Mouse (Mus musculus) macrophage (primary cell): Measurements from ENCODE around the gene Dnali1. TPM values are rescaled to one million over a fixed set of nuclear protein-coding genes. Genes with fewer than 3 reads are reported as not detected.
A peak's percentile ranks its signal among the peaks of the same experiment; 100 is the strongest.

Experiments used
- H3K27ac ChIP-seq: fragments of 350-480 bp; formaldehyde crosslinking; 2 replicates; pipeline ENCODE4 v1.9.0; 2021
- H3K36me3 ChIP-seq: fragments of 350-480 bp; formaldehyde crosslinking; 2 replicates; pipeline ENCODE4 v1.9.0; 2021; ENCODE audit errors: inconsistent target
- H3K4me3 ChIP-seq: fragments of 350-480 bp; formaldehyde crosslinking; 2 replicates; pipeline ENCODE4 v1.9.0; 2021; ENCODE audit errors: inconsistent target
- H3K79me2 ChIP-seq: fragments of 350-480 bp; formaldehyde crosslinking; 2 replicates; pipeline ENCODE4 v1.9.0; 2021; ENCODE audit errors: inconsistent target
- WGBS: methylation state at CpG from one replicate; pipeline ENCODE4 v1.1.7; 2026; ENCODE audit warnings: inconsistent platforms; ENCODE audit not compliant: missing documents; 5-methylcytosine and 5-hydroxymethylcytosine counted together
- polyA plus RNA-seq: library from polyadenylated mRNA; stranded (reverse); fragments of 250-400 nt; gene quantifications from 3 replicates; pipeline ENCODE4 v1.2.4, GENCODE M21; 2018; ENCODE audit warnings: inconsistent platforms

Gene Dnali1
- polyA plus RNA-seq, 1 experiment from 2014 or later: 0.09 TPM

DNA sequence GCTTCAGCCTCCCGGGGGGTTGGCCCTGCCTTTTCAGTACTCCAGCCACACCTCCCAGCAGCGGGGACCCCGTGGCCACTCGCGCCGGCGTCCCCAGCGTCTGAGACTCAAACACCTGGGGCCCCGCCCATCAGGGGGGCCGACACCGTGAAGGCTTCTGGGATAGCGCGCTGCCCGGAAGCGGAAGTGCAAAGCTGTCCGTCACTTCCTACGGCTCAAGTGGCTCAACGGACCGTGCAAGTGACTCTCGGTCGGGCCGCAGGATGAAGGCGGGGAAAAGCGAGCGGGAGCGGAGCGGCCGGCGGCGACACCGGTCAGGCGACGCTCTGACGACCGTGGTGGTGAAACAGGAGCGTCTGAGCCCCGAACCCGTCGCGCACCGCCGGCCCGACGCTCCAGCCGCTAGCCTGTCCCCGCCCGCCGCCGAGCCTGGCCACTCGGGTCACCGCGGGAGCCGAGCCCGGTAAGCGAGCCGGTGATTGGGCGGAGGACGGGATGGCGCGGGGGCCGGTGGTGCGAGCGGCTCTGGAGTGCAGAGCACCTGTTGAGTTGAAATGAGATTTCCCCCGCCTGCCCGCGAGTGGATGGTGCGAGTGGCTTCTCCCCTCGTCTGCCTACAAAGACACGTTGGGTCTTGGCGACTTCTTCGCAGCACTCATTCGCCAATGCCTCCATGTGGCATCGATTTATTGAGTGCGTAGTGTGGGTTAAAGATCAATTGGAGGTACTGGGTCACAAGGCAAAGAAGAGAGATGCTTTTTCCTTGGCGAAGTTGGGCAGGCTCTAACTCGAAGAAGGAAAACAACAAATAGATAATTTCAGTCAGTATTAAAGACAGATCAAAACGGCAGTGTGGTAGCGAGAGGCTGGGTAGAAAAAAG is 1.2 kb upstream of the Dnali1 start, which contains the start of gene Snip1:
Snip1 (plus strand) TSS at position 183 of the 881 bp plus-strand sequence.
- Histone ChIP-seq H3K4me3 (peak within 1 kb of the TSS; percentile 78), H3K27ac (no peak within 1 kb of the TSS; the same call in 1 of the 2 replicates), H3K36me3 (peaks cover 23% of the 10 kb centered on the region), H3K79me2 (peaks cover 50% of the 10 kb centered on the region)
- under 1% methylated on average over 78 of the region's 78 CpGs for WGBS

DNA sequence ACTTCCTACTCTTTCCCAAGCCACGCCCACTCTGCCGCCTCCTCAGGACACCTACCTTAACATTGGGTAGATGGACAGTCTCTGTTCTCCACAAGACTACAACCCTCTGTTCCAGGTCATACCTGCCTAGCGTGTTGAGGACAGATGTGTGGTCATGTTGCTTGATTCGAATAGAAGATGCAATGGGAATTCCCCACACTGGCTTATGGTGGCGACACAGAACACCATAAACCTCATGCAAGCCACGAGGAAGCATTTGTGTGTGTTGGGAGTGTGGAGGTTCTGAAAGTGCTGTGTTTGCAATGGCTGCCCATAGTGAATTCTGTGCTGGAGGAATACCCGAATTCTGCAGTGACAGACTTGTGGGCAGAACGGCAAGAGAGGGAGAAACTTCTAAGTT is 1.7 kb downstream of the Dnali1 start:
- WGBS: 52% methylated on average over 8 of the region's 8 CpGs
- no peak overlapping the region for H3K27ac ChIP-seq
- peaks cover 21% of the 10 kb centered on the region for H3K79me2 ChIP-seq
- no peak overlapping the region for H3K4me3 ChIP-seq
- no peaks in the 10 kb centered on the region for H3K36me3 ChIP-seq

DNA sequence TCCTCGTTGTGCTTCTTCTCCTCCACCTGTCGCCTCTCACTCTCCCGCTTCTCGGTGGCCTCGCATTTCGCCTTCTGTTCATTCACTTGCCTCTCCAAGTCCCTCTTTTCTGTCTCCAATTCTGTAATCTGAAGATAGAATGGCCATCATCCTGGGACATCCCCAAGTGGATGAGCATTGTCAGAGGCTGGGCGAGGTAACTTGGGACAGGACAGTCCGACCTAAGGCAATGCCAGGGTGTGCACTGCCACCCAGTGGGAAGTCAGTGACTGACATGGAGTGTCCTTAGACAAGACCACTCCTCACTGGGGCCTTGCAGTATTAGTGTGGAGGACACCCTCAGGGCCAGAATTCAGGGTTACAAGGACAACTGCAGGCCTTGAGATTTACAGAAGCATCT is 6.5 kb downstream of the Dnali1 start:
- no peak overlapping the region for H3K27ac ChIP-seq
- H3K36me3 ChIP-seq: no peaks in the 10 kb centered on the region
- no peak overlapping the region for H3K4me3 ChIP-seq
- 27% methylated on average over 8 of the region's 8 CpGs for WGBS
- no peaks in the 10 kb centered on the region for H3K79me2 ChIP-seq

DNA sequence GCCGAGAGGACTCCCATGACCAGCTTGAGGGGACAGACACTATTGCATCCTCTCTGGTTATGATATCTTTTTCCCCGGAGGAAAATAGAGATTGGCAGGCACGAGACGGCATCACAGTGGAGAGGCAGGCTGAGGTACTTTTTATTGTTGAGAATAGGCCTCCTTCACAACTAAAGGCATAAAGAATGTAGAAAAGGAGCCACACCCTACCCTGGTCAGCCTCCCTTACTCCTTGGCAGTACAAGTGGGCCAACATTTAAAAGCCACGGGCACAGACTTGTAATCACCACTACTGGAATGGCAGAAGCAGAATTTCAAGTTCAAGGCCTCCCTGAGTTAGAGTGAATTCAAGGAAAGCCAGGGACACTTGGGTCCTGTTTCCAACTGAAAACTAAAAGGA is 7.5 kb downstream of the Dnali1 start:
- WGBS: 92% methylated on average over 5 of the region's 5 CpGs
- H3K27ac ChIP-seq: no peak overlapping the region
- no peaks in the 10 kb centered on the region for H3K79me2 ChIP-seq
- no peak overlapping the region for H3K4me3 ChIP-seq
- peaks cover 9% of the 10 kb centered on the region; the same call in 1 of the 2 replicates for H3K36me3 ChIP-seq

DNA sequence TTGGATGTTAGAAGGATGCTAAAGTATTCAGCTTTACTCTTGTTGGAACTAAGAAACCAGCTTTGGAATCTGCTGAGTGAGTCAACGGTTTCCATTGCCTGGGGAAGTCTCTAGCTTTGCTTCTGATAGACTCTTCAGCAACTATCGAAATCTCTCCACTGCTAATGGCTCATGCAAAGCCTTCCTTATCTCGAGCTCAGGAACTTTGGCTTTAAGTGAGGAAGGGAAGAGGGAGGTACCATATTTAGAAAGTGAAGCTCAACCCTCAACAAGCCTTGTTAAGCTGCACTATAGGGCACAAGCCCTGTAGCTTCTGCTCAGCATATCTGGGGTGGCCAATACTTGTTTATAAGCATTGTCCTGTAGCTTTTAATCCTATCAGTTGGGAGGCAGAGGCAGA is 8.2 kb downstream of the Dnali1 start:
- no peak overlapping the region for H3K27ac ChIP-seq
- peaks cover 15% of the 10 kb centered on the region; the same call in 1 of the 2 replicates for H3K36me3 ChIP-seq
- H3K79me2 ChIP-seq: no peaks in the 10 kb centered on the region
- 75% methylated on average over 3 of the region's 3 CpGs for WGBS
- no peak overlapping the region for H3K4me3 ChIP-seq

DNA sequence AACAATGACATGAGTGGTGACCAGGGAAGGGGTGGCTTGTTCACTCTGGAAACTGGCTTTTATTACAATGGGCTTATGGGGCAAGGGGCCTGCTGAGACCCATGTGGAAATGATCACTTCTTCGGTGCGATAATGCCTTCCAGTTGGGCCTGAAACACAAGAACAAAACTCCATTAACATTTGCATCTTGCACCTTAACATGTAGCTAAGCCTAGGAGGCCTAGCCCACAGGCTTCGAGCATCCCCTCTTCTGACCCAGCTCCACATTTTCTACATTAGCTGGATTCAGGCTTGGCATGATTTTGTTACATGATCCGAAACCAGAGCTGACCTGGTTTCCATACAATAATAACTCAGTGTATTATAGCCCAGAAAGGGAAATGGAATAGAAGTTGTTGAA is 9.0 kb downstream of the Dnali1 start:
- H3K36me3 ChIP-seq: peaks cover 16% of the 10 kb centered on the region; the same call in 1 of the 2 replicates
- WGBS: 95% methylated on average over 4 of the region's 4 CpGs
- H3K79me2 ChIP-seq: no peaks in the 10 kb centered on the region
- H3K27ac ChIP-seq: no peak overlapping the region
- no peak overlapping the region for H3K4me3 ChIP-seq

DNA sequence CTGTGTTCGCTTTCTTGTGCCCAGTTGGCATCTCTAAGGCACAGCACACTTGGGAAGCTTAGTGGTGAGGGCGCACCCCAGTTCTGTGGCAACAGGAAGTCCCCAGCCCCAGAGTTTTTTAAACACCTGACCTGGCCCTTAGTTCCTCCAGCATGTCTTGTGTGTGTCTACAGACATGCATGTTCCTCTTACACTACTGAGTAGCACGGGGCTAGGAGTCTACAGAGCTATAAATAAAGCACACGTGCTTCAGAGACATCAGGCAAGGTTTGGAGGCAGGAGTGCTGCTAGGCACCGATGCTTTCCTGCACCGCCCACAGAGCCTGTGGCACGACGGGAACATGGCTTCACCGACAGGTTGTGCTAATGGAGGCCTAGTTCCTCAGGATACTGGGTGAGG is 10.1 kb downstream of the Dnali1 start:
- peak overlapping the region; percentile 57 for H3K27ac ChIP-seq
- H3K4me3 ChIP-seq: no peak overlapping the region
- 29% methylated on average over 9 of the region's 9 CpGs for WGBS
- H3K36me3 ChIP-seq: peaks cover 16% of the 10 kb centered on the region; the same call in 1 of the 2 replicates
- H3K79me2 ChIP-seq: no peaks in the 10 kb centered on the region

DNA sequence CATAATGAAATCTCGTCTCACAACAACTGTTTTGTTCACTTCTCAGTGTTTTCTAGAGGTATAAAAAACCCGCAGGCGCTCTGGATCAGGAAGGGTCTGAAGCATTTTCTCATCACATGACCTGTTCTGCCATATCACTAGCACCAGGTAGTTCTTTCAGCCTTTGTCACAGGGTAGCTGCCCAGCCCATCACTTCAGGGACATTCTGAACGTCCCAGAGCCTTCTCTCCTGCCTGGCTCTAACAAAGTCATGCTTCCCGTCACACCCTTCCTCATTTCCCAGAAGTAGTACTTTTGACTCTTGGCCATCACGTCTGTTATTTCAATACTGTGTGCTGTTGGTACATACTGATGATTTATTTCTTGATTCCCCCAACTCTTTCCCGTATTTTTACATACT is 21.0 kb downstream of the Dnali1 start:
- 91% methylated on average over 7 of the region's 7 CpGs for WGBS
- no peak overlapping the region for H3K4me3 ChIP-seq
- H3K27ac ChIP-seq: no peak overlapping the region
- H3K36me3 ChIP-seq: peaks cover 90% of the 10 kb centered on the region
- no peaks in the 10 kb centered on the region for H3K79me2 ChIP-seq

DNA sequence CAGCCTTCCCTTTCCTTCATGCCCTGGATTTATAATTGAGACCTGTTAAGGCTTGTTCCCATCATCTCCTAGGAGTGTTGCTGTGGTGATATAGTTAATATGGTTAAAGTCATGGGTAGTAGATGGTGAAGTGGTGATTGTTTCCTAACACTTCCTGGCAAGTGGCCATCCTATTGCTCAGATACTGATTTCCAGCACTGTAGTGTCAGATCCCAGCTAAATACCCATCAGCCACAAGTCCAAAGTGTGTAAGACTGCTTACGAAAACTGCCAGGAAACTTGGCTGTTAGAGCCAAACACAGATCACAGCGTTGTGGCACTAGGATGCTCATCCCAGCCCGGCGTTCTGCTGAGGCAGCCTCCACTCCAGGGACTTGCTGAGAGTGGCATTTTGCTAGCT is 31.2 kb downstream of the Dnali1 start:
- no peak overlapping the region for H3K27ac ChIP-seq
- 89% methylated on average over 4 of the region's 4 CpGs for WGBS
- peaks cover 32% of the 10 kb centered on the region; the same call in 1 of the 2 replicates for H3K36me3 ChIP-seq
- peaks cover 53% of the 10 kb centered on the region for H3K79me2 ChIP-seq
- no peak overlapping the region for H3K4me3 ChIP-seq

DNA sequence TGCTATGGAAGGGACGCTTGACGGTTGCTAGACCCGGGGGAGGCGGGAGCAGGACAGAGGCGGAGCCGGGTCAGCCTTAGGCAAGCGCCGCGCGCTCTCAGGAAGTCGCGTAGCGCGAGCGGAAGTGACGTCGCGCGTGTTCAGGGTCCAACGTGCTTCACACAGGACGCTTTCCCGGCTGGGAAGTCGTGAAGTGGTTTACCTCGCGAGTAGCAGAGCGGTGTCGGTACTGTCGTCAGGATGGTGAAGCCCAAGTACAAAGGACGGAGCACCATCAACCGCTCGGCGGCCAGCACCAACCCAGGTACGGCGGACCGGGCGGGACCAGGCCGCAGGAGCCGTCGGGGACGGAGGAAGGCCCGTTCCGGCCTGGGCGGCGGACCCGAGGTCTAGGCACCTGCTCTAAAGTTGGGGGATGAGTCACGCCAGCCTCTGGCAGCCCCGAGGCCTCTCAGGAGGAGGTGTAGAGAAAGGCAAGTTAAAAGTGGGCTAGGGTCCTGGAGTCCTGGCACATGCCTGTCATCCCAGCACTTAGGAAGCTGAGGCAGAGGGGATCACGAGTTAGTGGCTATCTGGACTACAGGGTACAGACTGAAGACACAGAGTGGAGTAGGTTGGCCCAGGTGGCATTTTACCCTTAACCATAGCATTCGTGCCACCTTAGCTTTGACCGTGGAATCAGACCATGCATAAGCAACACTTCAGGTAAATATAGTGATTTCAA is 35.5 kb downstream of the Dnali1 start:
- Histone ChIP-seq H3K36me3 (peaks cover 7% of the 10 kb centered on the region; the same call in 1 of the 2 replicates), H3K27ac (no peak overlapping the region), H3K79me2 (peaks cover 51% of the 10 kb centered on the region), H3K4me3 (peak overlapping the region; percentile 83)
- under 1% methylated on average over 43 of the region's 50 CpGs for WGBS

DNA sequence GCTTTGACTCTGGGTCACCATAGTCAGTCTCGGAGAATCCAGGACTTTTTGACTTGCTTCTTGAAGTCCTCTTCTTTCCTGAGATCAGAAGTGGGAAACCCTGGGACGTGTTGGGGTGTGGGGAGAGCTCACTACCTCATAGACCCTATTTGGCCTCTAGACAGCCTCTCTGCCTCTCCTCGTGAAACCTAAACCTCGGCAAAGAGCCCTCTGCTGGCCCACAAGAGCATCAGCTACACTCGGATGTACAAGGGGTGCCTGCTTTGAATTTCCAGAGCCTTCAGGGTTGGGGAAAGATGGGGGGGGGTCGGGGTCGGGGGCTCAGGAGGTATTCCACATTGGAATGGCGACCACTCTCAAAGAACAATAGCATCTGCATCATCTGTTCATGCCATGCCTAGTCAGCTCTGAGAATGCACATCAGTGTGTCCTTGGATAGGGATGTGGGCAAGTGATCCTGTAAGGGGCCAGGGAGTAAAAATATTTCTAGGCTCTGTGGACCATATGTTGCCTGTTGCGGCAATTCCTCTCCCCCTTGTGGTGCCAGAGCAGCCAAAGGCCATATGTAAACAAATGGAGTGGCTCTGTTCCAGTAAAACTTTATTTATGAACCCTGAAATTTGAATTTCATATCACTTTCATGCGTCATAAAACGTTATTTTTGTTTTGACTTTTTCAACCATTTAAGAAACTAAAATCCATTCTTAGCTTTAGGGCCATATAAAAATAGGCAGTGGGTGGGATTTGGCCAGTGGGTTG is 44.5 kb downstream of the Dnali1 start:
- Histone ChIP-seq H3K36me3 (no peaks in the 10 kb centered on the region), H3K79me2 (no peaks in the 10 kb centered on the region), H3K4me3 (no peak overlapping the region), H3K27ac (no peak overlapping the region)
- WGBS: 38% methylated on average over 11 of the region's 11 CpGs

DNA sequence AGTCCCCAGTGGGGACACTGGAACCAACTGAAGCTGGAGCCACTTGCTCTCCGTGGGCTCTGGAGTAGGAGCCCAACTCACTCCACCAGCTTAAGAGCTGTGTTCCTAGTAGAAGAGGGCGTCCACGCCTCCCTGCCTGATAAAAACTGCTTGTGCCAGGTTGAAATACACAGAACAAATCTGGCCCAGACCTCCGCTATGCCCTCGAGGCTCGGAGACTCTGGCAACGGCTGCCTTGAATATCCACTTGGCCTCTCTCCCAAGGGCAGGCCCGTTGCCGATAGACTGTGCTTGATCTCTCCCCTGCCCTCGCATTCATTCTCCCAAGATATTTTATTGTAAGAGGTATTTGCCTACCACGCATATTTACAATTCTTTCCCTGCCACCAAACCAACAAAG is 48.1 kb downstream of the Dnali1 start:
- no peak overlapping the region for H3K4me3 ChIP-seq
- no peaks in the 10 kb centered on the region for H3K79me2 ChIP-seq
- 88% methylated on average over 11 of the region's 11 CpGs for WGBS
- no peak overlapping the region for H3K27ac ChIP-seq
- H3K36me3 ChIP-seq: no peaks in the 10 kb centered on the region

DNA sequence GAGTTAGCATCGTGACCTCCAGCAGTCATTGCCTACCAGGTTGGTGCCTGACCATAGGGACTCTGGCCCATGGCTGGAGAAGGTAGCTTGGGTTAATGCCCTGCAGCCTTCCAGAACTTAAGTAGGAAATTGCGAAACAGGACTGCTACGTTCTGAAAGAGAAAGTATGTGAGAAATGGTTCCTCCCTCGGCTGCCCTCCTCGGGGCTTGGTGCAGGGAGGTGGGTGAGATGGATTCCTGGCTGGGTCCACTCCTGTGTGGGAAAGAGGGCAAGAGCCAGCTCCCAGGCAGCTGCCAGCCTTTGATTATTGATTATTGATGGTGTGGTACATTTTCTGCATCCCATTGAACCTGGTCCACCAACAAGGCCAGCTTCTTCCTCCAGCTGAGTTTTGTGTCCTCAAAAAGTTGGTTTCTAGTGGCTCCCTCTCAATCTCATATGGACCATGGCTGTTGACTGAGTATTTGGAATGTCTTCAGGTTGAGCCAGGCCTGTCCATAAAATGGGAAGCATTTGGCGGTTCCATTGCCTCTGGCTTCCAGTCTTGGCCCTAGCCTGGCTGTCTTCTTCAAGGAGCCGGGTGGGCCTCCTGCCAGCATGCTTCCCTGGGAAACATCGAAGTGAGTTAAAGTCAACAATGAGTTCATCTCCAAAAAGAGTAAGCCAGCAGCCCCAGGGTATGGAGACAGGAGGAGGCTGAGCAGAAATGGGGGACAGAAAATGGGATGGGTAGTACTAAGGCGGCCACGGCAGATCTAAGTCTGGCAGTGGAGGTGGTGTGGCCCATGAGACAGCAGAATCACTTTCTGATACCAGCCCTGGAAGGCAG is 49.5 kb downstream of the Dnali1 start, which contains the start of gene Gnl2:
Gnl2 (plus strand) TSS at position 780 of the 830 bp plus-strand sequence.
- H3K27ac ChIP-seq: no peak within 1 kb of the TSS
- H3K79me2 ChIP-seq: no peaks in the 10 kb centered on the region
- H3K36me3 ChIP-seq: no peaks in the 10 kb centered on the region
- 51% methylated on average over 10 of the region's 10 CpGs for WGBS
- no peak within 1 kb of the TSS for H3K4me3 ChIP-seq

DNA sequence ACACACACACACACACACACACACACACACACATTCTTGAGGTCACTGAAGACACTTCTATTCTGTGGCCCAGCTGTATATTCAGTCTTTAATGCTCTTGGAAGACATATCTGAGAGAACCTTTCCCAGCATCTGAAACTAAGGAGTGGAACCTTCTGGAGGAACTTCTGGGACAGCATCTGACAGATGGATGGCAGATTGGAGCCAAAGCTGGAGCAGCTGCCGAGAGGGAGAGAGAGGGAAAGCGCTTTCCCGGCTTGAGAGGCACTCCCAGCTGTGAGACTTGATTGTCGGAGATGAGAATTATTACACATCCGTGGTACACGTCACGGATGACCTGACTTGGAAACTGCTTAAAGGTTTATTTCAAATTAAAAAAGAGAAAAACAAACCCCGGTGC is 56.8 kb downstream of the Dnali1 start:
- no peak overlapping the region for H3K4me3 ChIP-seq
- no peak overlapping the region for H3K27ac ChIP-seq
- H3K36me3 ChIP-seq: no peaks in the 10 kb centered on the region
- WGBS: 83% methylated on average over 8 of the region's 8 CpGs
- H3K79me2 ChIP-seq: no peaks in the 10 kb centered on the region
